Mouse (Mus musculus) MEL (cell line): ENCODE data around the gene Rpl38. TPM values are rescaled to one million over a fixed set of nuclear protein-coding genes. Genes with fewer than 3 reads are reported as not detected.

Experiments
- DNase-seq: peaks from one replicate; pipeline ENCODE4 v3.0.0; 2011; ENCODE audit warnings: low read depth, low spot score
- H3K27ac ChIP-seq: 2 replicates; pipeline ENCODE4 v1.5.1; 2012; ENCODE audit warnings: low read depth, mild to moderate bottlenecking, control low read depth, low read length, moderate library complexity; ENCODE audit not compliant: control insufficient read depth
- H3K27me3 ChIP-seq, 2 experiments: fragments of 150-350 bp in 1 of 2; sonication (generic) in 1 of 2; 2 replicates each; pipeline ENCODE4 v1.6.1; 2012; ENCODE audit warnings: low read length in 2 of 2, mild to moderate bottlenecking in 2 of 2, improper control_type of control experiment in 1 of 2, moderate library complexity in 1 of 2; ENCODE audit not compliant: insufficient read depth in 2 of 2, control insufficient read depth in 1 of 2
- H3K36me3 ChIP-seq, 2 experiments: 2 replicates each; pipeline ENCODE4 v1.6.1; 2012 to 2014; ENCODE audit warnings: low read length in 2 of 2, improper control_type of control experiment in 1 of 2, inconsistent platforms in 1 of 2, mild to moderate bottlenecking in 1 of 2; ENCODE audit not compliant: insufficient read depth in 2 of 2, control insufficient read depth in 1 of 2
- H3K4me1 ChIP-seq, 2 experiments: fragments of 150-350 bp in 1 of 2; sonication (generic) in 1 of 2; 2 replicates each; pipeline ENCODE4 v1.6.1; 2012; ENCODE audit warnings: low read length in 2 of 2, improper control_type of control experiment in 1 of 2, mild to moderate bottlenecking in 1 of 2; ENCODE audit not compliant: insufficient read depth in 2 of 2, control insufficient read depth in 1 of 2
- H3K4me3 ChIP-seq, 2 experiments: fragments of 150-350 bp in 1 of 2; sonication (generic) in 1 of 2; 2 replicates each; pipeline ENCODE4 v1.5.1; 2012; ENCODE audit warnings: low read depth in 2 of 2, low read length in 2 of 2, mild to moderate bottlenecking in 2 of 2, moderate library complexity in 2 of 2, control low read depth in 1 of 2, improper control_type of control experiment in 1 of 2; ENCODE audit not compliant: control insufficient read depth in 1 of 2, insufficient read depth in 1 of 2
- H3K79me2 ChIP-seq: 2 replicates; pipeline ENCODE4 v1.6.1; 2012; ENCODE audit warnings: mild to moderate bottlenecking, low read length, moderate library complexity; ENCODE audit not compliant: control insufficient read depth, poor library complexity, insufficient read depth
- H3K9ac ChIP-seq: 2 replicates; pipeline ENCODE4 v1.6.1; 2012; ENCODE audit warnings: low read depth, mild to moderate bottlenecking, control low read depth, low read length, moderate library complexity; ENCODE audit not compliant: control insufficient read depth, poor library complexity, severe bottlenecking
- H3K9me3 ChIP-seq: fragments of 150-350 bp; sonication (generic); replicated peaks from 2 replicates; pipeline ENCODE4 v1.6.1; 2012; ENCODE audit warnings: mild to moderate bottlenecking, low read length, improper control_type of control experiment, moderate library complexity; ENCODE audit not compliant: insufficient read depth
- BHLHE40 ChIP-seq: IDR thresholded peaks from 2 replicates; pipeline ENCODE4 v1.6.1; 2012; ENCODE audit warnings: low read depth, mild to moderate bottlenecking, inconsistent platforms, low read length, improper control_type of control experiment, borderline replicate concordance
- CHD1 ChIP-seq: IDR thresholded peaks from 2 replicates; pipeline ENCODE4 v1.6.1; 2012; ENCODE audit warnings: low read depth, mild to moderate bottlenecking, inconsistent platforms, low read length, improper control_type of control experiment
- CTCF ChIP-seq, 3 experiments: IDR thresholded peaks in 2 of 3; conservative IDR thresholded peaks in 1 of 3; 2 replicates each; pipeline ENCODE4 v1.5.1; 2011 to 2012; ENCODE audit warnings: low read length in 3 of 3, low read depth in 2 of 3, mild to moderate bottlenecking in 2 of 3, improper control_type of control experiment in 1 of 3, inconsistent platforms in 1 of 3, mixed read lengths in 1 of 3, moderate library complexity in 1 of 3; ENCODE audit not compliant: control insufficient read depth in 1 of 3, insufficient read depth in 1 of 3, poor library complexity in 1 of 3, severe bottlenecking in 1 of 3
- ELF1 ChIP-seq: IDR thresholded peaks from 2 replicates; pipeline ENCODE4 v1.6.1; 2014; ENCODE audit warnings: low read depth, mild to moderate bottlenecking, inconsistent platforms, low read length, improper control_type of control experiment, moderate library complexity
- EP300 ChIP-seq, 2 experiments: IDR thresholded peaks; 2 replicates each; pipeline ENCODE4 v1.6.1; 2011; ENCODE audit warnings: improper control_type of control experiment in 2 of 2, low read length in 2 of 2, low read depth in 1 of 2, mild to moderate bottlenecking in 1 of 2
- ETS1 ChIP-seq: IDR thresholded peaks from 2 replicates; pipeline ENCODE4 v1.6.1; 2012; ENCODE audit warnings: low read depth, mild to moderate bottlenecking, inconsistent platforms, low read length, improper control_type of control experiment, moderate library complexity
- GABPA ChIP-seq: IDR thresholded peaks from 2 replicates; pipeline ENCODE4 v1.6.1; 2012; ENCODE audit warnings: low read depth, mild to moderate bottlenecking, inconsistent platforms, low read length, improper control_type of control experiment, moderate library complexity
- GATA1 ChIP-seq: IDR thresholded peaks from 2 replicates; pipeline ENCODE4 v1.6.1; 2011; ENCODE audit warnings: low read depth, low read length, improper control_type of control experiment
- HCFC1 ChIP-seq: IDR thresholded peaks from 2 replicates; pipeline ENCODE4 v1.6.1; 2012; ENCODE audit warnings: low read depth, mild to moderate bottlenecking, inconsistent platforms, low read length, improper control_type of control experiment, moderate library complexity
- JUND ChIP-seq: IDR thresholded peaks from 2 replicates; pipeline ENCODE4 v1.6.1; 2011; ENCODE audit warnings: low read depth, mild to moderate bottlenecking, improper control_type of control experiment, low read length
- KAT2A ChIP-seq: conservative IDR thresholded peaks from 2 replicates; pipeline ENCODE4 v1.6.1; 2012; ENCODE audit warnings: low read depth, low read length, improper control_type of control experiment, inconsistent platforms
- MAFK ChIP-seq: IDR thresholded peaks from 2 replicates; pipeline ENCODE4 v1.6.1; 2011; ENCODE audit warnings: low read depth, mild to moderate bottlenecking, low read length, improper control_type of control experiment, borderline replicate concordance
- MAX ChIP-seq: IDR thresholded peaks from 2 replicates; pipeline ENCODE4 v1.6.1; 2011; ENCODE audit warnings: low read length, improper control_type of control experiment
- MEF2A ChIP-seq: IDR thresholded peaks from 2 replicates; pipeline ENCODE4 v1.6.1; 2014; ENCODE audit warnings: low read depth, mild to moderate bottlenecking, inconsistent platforms, low read length, improper control_type of control experiment; ENCODE audit not compliant: poor library complexity, insufficient replicate concordance, severe bottlenecking; ENCODE audit errors: extremely low read depth
- MXI1 ChIP-seq: IDR thresholded peaks from 2 replicates; pipeline ENCODE4 v1.6.1; 2011; ENCODE audit warnings: mild to moderate bottlenecking, low read depth, low read length, improper control_type of control experiment
- MYB ChIP-seq: IDR thresholded peaks from 2 replicates; pipeline ENCODE4 v1.6.1; 2011; ENCODE audit warnings: mild to moderate bottlenecking, low read depth, low read length, improper control_type of control experiment
- MYC ChIP-seq: IDR thresholded peaks from 2 replicates; pipeline ENCODE4 v1.6.1; 2011; ENCODE audit warnings: low read depth, mild to moderate bottlenecking, low read length, improper control_type of control experiment, moderate library complexity
- NELFE ChIP-seq: IDR thresholded peaks from 2 replicates; pipeline ENCODE4 v1.6.1; 2011; ENCODE audit warnings: low read depth, low read length, improper control_type of control experiment
- POLR2A ChIP-seq, 2 experiments: IDR thresholded peaks; 2 replicates each; pipeline ENCODE4 v1.6.1; 2011 to 2012; ENCODE audit warnings: low read length in 2 of 2, mild to moderate bottlenecking in 2 of 2, control low read depth in 1 of 2, improper control_type of control experiment in 1 of 2, low read depth in 1 of 2, moderate library complexity in 1 of 2; ENCODE audit not compliant: control insufficient read depth in 1 of 2, insufficient read depth in 1 of 2, poor library complexity in 1 of 2
- RAD21 ChIP-seq: IDR thresholded peaks from 2 replicates; pipeline ENCODE4 v1.6.1; 2011; ENCODE audit warnings: mild to moderate bottlenecking, low read depth, low read length, improper control_type of control experiment
- RCOR1 ChIP-seq: IDR thresholded peaks from 2 replicates; pipeline ENCODE4 v1.6.1; 2012; ENCODE audit warnings: low read depth, mild to moderate bottlenecking, inconsistent platforms, low read length, improper control_type of control experiment
- SMC3 ChIP-seq: IDR thresholded peaks from 2 replicates; pipeline ENCODE4 v1.6.1; 2011; ENCODE audit warnings: low read depth, low read length, improper control_type of control experiment
- TAL1 ChIP-seq: IDR thresholded peaks from 2 replicates; pipeline ENCODE4 v1.6.1; 2012; ENCODE audit warnings: mild to moderate bottlenecking, inconsistent platforms, low read length, moderate library complexity, mixed read lengths
- UBTF ChIP-seq: IDR thresholded peaks from 2 replicates; pipeline ENCODE4 v1.6.1; 2012; ENCODE audit warnings: low read depth, mild to moderate bottlenecking, inconsistent platforms, low read length, improper control_type of control experiment, moderate library complexity, borderline replicate concordance; ENCODE audit not compliant: insufficient read depth
- USF1 ChIP-seq: IDR thresholded peaks from 2 replicates; pipeline ENCODE4 v1.6.1; 2014; ENCODE audit warnings: low read depth, mild to moderate bottlenecking, inconsistent platforms, low read length, improper control_type of control experiment, moderate library complexity
- USF2 ChIP-seq, 2 experiments: IDR thresholded peaks; 2 replicates each; pipeline ENCODE4 v1.6.1; 2011 to 2012; ENCODE audit warnings: improper control_type of control experiment in 2 of 2, low read length in 2 of 2, borderline replicate concordance in 1 of 2, inconsistent platforms in 1 of 2, low read depth in 1 of 2, mild to moderate bottlenecking in 1 of 2; ENCODE audit not compliant: insufficient read depth in 1 of 2
- ZC3H11A ChIP-seq: IDR thresholded peaks from 2 replicates; pipeline ENCODE4 v1.6.1; 2012; ENCODE audit warnings: low read depth, mild to moderate bottlenecking, inconsistent platforms, low read length, improper control_type of control experiment
- ZKSCAN1 ChIP-seq: IDR thresholded peaks from 2 replicates; pipeline ENCODE4 v1.6.1; 2012; ENCODE audit warnings: low read depth, mild to moderate bottlenecking, inconsistent platforms, low read length, improper control_type of control experiment, moderate library complexity
- ZMIZ1 ChIP-seq: IDR thresholded peaks from 2 replicates; pipeline ENCODE4 v1.6.1; 2012; ENCODE audit warnings: low read depth, mild to moderate bottlenecking, inconsistent platforms, low read length, improper control_type of control experiment, moderate library complexity
- polyA plus RNA-seq, 2 experiments: library from polyadenylated mRNA; stranded (reverse) in 1 of 2; unstranded in 1 of 2; fragments of >175 nt in 1 of 2; fragments of >200 nt in 1 of 2; gene quantifications; 2 replicates each; pipeline versions ENCODE4 v1.2.1 to v1.2.4; 2012; ENCODE audit warnings: low replicate concordance in 2 of 2, low read depth in 1 of 2; ENCODE audit not compliant: insufficient read length in 2 of 2, insufficient read depth in 1 of 2, missing spikeins in 1 of 2
- total RNA-seq: library from RNA; depleted of rRNA; stranded (reverse); fragments of 300-350 nt; gene quantifications from 2 replicates; pipeline ENCODE4 v1.2.3, GENCODE M21; 2012

The Rpl38 gene
- total and polyA plus RNA-seq, 3 experiments: 851 to 5,142 (median 1,236) TPM

- no peaks in the 10 kb centered on the region for H3K27me3 ChIP-seq
- H3K9ac ChIP-seq: no peak overlapping the region
- H3K36me3 ChIP-seq: no peaks in the 10 kb centered on the region
- no peaks in the 10 kb centered on the region for H3K79me2 ChIP-seq
- no peak overlapping the region for H3K27ac ChIP-seq
- TF ChIP-seq MEF2A (no peak), BHLHE40 (no peak), ELF1 (no peak), MAFK (no peak), MXI1 (no peak), TAL1 (no peak), SMC3 (no peak), KAT2A (no peak), MAX (no peak), GABPA (no peak), RCOR1 (no peak), RAD21 (no peak), EP300 (IDR thresholded peaks at IDR 0.05; ENCODE audit: low read depth in 1 of 2, low read length in 2 of 2) (no peak), POLR2A (IDR thresholded peaks at IDR 0.05; ENCODE audit: control insufficient read depth in 1 of 2, insufficient read depth in 1 of 2, low read depth in 1 of 2, low read length in 2 of 2, poor library complexity in 1 of 2) (no peak), USF1 (no peak), NELFE (no peak), MYB (no peak), ZKSCAN1 (no peak), USF2 (IDR thresholded peaks at IDR 0.05; ENCODE audit: borderline replicate concordance in 1 of 2, insufficient read depth in 1 of 2, low read depth in 1 of 2, low read length in 2 of 2) (no peak)
- no peak overlapping the region for H3K4me3 ChIP-seq
- no peaks in the 10 kb centered on the region for H3K4me1 ChIP-seq
- H3K9me3 ChIP-seq: no peaks in the 10 kb centered on the region
- no peak for DNase-seq
These were observed 47.2 kb downstream of the Rpl38 start for GRCm38 (mm10) chr11:114715531-114715930.

- Histone ChIP-seq H3K27me3 (no peaks in the 10 kb centered on the region), H3K27ac (no peak overlapping the region), H3K79me2 (no peaks in the 10 kb centered on the region), H3K4me1 (peaks cover 0 to 4% of the 10 kb centered on the region in 2 experiments; a peak in 2 of 4 replicates), H3K36me3 (no peaks in the 10 kb centered on the region), H3K9ac (no peak overlapping the region), H3K9me3 (no peaks in the 10 kb centered on the region), H3K4me3 (no peak overlapping the region)
- TF ChIP-seq ETS1 (no peak), JUND (no peak), RCOR1 (no peak), ELF1 (no peak), CTCF (IDR thresholded peaks at IDR 0.05 in 2 of 3, conservative IDR thresholded peaks at IDR 0.05 in 1 of 3; ENCODE audit: control insufficient read depth in 1 of 3, insufficient read depth in 1 of 3, low read depth in 2 of 3, low read length in 3 of 3, poor library complexity in 1 of 3, severe bottlenecking in 1 of 3) (no peak), USF2 (IDR thresholded peaks at IDR 0.05; ENCODE audit: borderline replicate concordance in 1 of 2, insufficient read depth in 1 of 2, low read depth in 1 of 2, low read length in 2 of 2) (no peak), BHLHE40 (no peak), ZC3H11A (no peak), MYC (no peak), TAL1 (no peak), GATA1 (no peak), CHD1 (no peak), MXI1 (no peak), RAD21 (no peak), MYB (no peak), GABPA (no peak), UBTF (no peak), HCFC1 (no peak), ZMIZ1 (no peak)
- no peak for DNase-seq
These were observed 52.2 kb downstream of the Rpl38 start for GRCm38 (mm10) chr11:114720535-114720934.
